Mouse (Mus musculus) cerebellum, postnatal 10 days (tissue): ENCODE data around the gene Llcfc1.

Source experiments
- DNase-seq, 2 experiments: peaks; one replicate each; pipeline ENCODE4 v3.0.0; 2021; ENCODE audit warnings: mixed read lengths in 2 of 2

Llcfc1 gene

GRCm38 (mm10) chr6:41706275-41706674, 22.0 kb downstream of the Llcfc1 start:
- DNase-seq = no peak

- DNase-seq = no peak
Measured at GRCm38 (mm10) chr6:41710281-41710680, 26.1 kb downstream of the Llcfc1 start.

- DNase-seq = no peak
Measured at GRCm38 (mm10) chr6:41721430-41721829, 37.2 kb downstream of the Llcfc1 start.

GRCm38 (mm10) chr6:41727989-41728609, 43.9 kb downstream of the Llcfc1 start:
- DNase-seq = peak in 1 of 2 experiments; percentile 2

- DNase-seq = no peak
Measured at GRCm38 (mm10) chr6:41734719-41735470, 50.7 kb downstream of the Llcfc1 start.
